In the genomic region with DNA sequence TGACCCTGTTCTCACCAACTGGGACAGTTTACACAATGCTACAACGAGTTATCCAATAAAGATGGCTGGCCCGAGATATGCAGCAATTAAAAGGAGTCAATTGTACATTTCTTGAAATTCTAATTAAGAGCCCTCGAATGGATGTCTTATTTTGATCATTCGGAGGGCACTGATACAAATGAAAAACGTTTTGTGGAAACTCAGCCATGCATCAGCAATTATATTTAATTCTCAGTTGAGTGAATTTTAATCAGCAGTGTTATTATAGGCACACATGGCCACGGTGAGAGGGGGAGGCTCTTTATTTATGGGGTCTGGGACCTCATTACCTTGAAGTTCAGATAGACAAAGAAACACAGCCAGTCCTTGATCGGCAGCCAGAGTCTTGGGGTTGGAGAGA, we compare ENCODE assay signal across 31 mouse cellular contexts.
"Had no signal": no experiment of that assay in that cellular context is flagged by ENCODE, and none has a peak within 500 bp of the region (broad histone marks: within the 10 kb centered on the region; RNA-seq: fewer than 3 reads in every experiment).

No protein-coding gene starts in this region.

- H3K4me1 ChIP-seq: liver, embryonic 12.5 days; liver, embryonic 13.5 days; liver, embryonic 15.5 days; lung, embryonic 15.5 days; megakaryocyte, embryonic 14.5 days had no signal

- ATAC-seq: liver, embryonic 12.5 days; liver, postnatal 0 days; lung, postnatal 0 days; midbrain, embryonic 13.5 days; midbrain, embryonic 15.5 days; midbrain, embryonic 16.5 days had no signal

- H3K4me3 ChIP-seq: limb, embryonic 10.5 days; limb, embryonic 12.5 days; limb, embryonic 13.5 days; limb, embryonic 15.5 days; liver, embryonic 12.5 days; liver, embryonic 13.5 days; liver, embryonic 15.5 days; lung, embryonic 15.5 days; megakaryocyte, embryonic 14.5 days; midbrain, embryonic 10.5 days; midbrain, embryonic 12.5 days; midbrain, embryonic 13.5 days; midbrain, embryonic 15.5 days; myocyte had no signal

- DNase-seq: left cerebral cortex, postnatal 4 days; liver; liver, embryonic 13.5 days; liver, postnatal 0 days; lung, adult 18-20 months; lung, adult 2 months; lung, embryonic 14.5 days; lung, postnatal 10 days; lung, postnatal 14 days; lung, postnatal 36 days; lung, postnatal 4 days; midbrain, embryonic 14.5 days had no signal

- H3K9me3 ChIP-seq: limb, embryonic 10.5 days; limb, embryonic 13.5 days; limb, embryonic 15.5 days; liver, embryonic 15.5 days; lung, embryonic 15.5 days; midbrain, embryonic 12.5 days; midbrain, embryonic 13.5 days; midbrain, embryonic 15.5 days had no signal

- H3K9ac ChIP-seq: limb, embryonic 12.5 days; limb, embryonic 13.5 days; limb, embryonic 15.5 days; liver, embryonic 12.5 days; liver, embryonic 13.5 days; liver, embryonic 14.5 days; liver, embryonic 15.5 days; liver, postnatal 0 days; lung, embryonic 14.5 days; lung, embryonic 15.5 days; midbrain, embryonic 12.5 days; midbrain, embryonic 13.5 days; midbrain, embryonic 15.5 days had no signal

- H3K36me3 ChIP-seq: limb, embryonic 10.5 days; limb, embryonic 12.5 days; limb, embryonic 13.5 days; limb, embryonic 15.5 days; liver, embryonic 12.5 days; liver, embryonic 13.5 days; liver, embryonic 15.5 days; lung, embryonic 15.5 days; midbrain, embryonic 10.5 days; midbrain, embryonic 12.5 days; midbrain, embryonic 13.5 days; midbrain, embryonic 15.5 days had no signal

- H3K27ac ChIP-seq: limb, embryonic 10.5 days; limb, embryonic 12.5 days; limb, embryonic 13.5 days; limb, embryonic 15.5 days; liver, embryonic 12.5 days; liver, embryonic 13.5 days; liver, embryonic 14.5 days; liver, embryonic 15.5 days; lung, embryonic 15.5 days; macrophage; midbrain, embryonic 10.5 days; midbrain, embryonic 12.5 days; midbrain, embryonic 13.5 days; midbrain, embryonic 15.5 days had no signal

- H3K27me3 ChIP-seq: limb, embryonic 12.5 days; limb, embryonic 15.5 days; liver, embryonic 12.5 days; liver, embryonic 13.5 days; liver, embryonic 15.5 days; lung, embryonic 15.5 days; megakaryocyte, embryonic 14.5 days; midbrain, embryonic 12.5 days; midbrain, embryonic 13.5 days; midbrain, embryonic 15.5 days had no signal

- H3K4me2 ChIP-seq: limb, embryonic 12.5 days; limb, embryonic 13.5 days; limb, embryonic 15.5 days; liver, embryonic 11.5 days; liver, embryonic 12.5 days; liver, embryonic 13.5 days; liver, embryonic 15.5 days; lung, embryonic 14.5 days; lung, embryonic 15.5 days; midbrain, embryonic 11.5 days; midbrain, embryonic 12.5 days; midbrain, embryonic 13.5 days; midbrain, embryonic 15.5 days had no signal
